Mouse (Mus musculus) forebrain, embryonic 10.5 days (tissue): Measurements from ENCODE around the gene Btg2. TPM values are rescaled to one million over a fixed set of nuclear protein-coding genes. Genes with fewer than 3 reads are reported as not detected.
A peak's percentile ranks its signal among the peaks of the same experiment; 100 is the strongest.

Experiments
- DNase-seq: peaks from one replicate; pipeline ENCODE4 v3.0.0-alpha.2; 2017; ENCODE audit warnings: low spot score; ENCODE audit errors: extremely low spot score
- H3K27ac ChIP-seq: fragments of 300-500 bp; sonication (generic); 2 replicates; pipeline ENCODE4 v1.5.1; 2016; ENCODE audit warnings: mild to moderate bottlenecking
- H3K27me3 ChIP-seq: fragments of 300-500 bp; sonication (generic); 2 replicates; pipeline ENCODE4 v1.6.1; 2016; ENCODE audit warnings: mild to moderate bottlenecking; ENCODE audit not compliant: poor library complexity, severe bottlenecking
- H3K36me3 ChIP-seq: fragments of 300-500 bp; sonication (generic); replicated peaks from 2 replicates; pipeline ENCODE4 v1.6.1; 2016; ENCODE audit warnings: mild to moderate bottlenecking, moderate library complexity
- H3K4me1 ChIP-seq: fragments of 300-500 bp; sonication (generic); 2 replicates; pipeline ENCODE4 v1.6.1; 2016
- H3K4me3 ChIP-seq: fragments of 300-500 bp; sonication (generic); 2 replicates; pipeline ENCODE4 v1.5.1; 2016; ENCODE audit warnings: mild to moderate bottlenecking, moderate library complexity
- H3K9me3 ChIP-seq: fragments of 300-500 bp; sonication (generic); 2 replicates; pipeline ENCODE4 v1.6.1; 2016; ENCODE audit warnings: mild to moderate bottlenecking, moderate library complexity
- WGBS: fragments of 180-500 bp; shearing (Covaris S2); methylation state at CpG from one replicate; pipeline ENCODE4 v1.1.7; 2016; 5-methylcytosine and 5-hydroxymethylcytosine counted together
- polyA plus RNA-seq: library from polyadenylated mRNA; unstranded; fragments of >200 nt; fragmentation: Nextera tagmentation; extraction: Ambion mirVana; gene quantifications from 2 replicates; pipeline ENCODE4 v1.2.1, GENCODE M21; 2016

Gene Btg2
- polyA plus RNA-seq, 1 experiment from 2014 or later, result 68.6 TPM

GRCm38 (mm10) chr1:134105764-134106430 lies 27.0 kb upstream of the Btg2 start:
- Histone ChIP-seq H3K4me1 (peaks cover 20% of the 10 kb centered on the region), H3K27me3 (no peaks in the 10 kb centered on the region), H3K4me3 (no peak overlapping the region), H3K9me3 (no peaks in the 10 kb centered on the region), H3K27ac (peak overlapping the region; percentile 59; the same call in 1 of the 2 replicates), H3K36me3 (no peaks in the 10 kb centered on the region)
- DNase-seq, result no peak
- WGBS, result 64% methylated on average over 3 of the region's 3 CpGs

- DNase-seq, result no peak
- WGBS, result 85% methylated on average over 11 of the region's 11 CpGs
- peak overlapping the region; percentile 59 for H3K27ac ChIP-seq
Measured at GRCm38 (mm10) chr1:134105043-134105763, 26.3 kb upstream of the Btg2 start.

GRCm38 (mm10) chr1:134103861-134104260 lies 24.9 kb upstream of the Btg2 start:
- H3K27ac ChIP-seq, result peak overlapping the region; percentile 62
- H3K27me3 ChIP-seq, result no peaks in the 10 kb centered on the region

More at GRCm38 (mm10) chr1:134105043-134105763, 26.3 kb upstream of the Btg2 start:
- H3K9me3 ChIP-seq, result no peaks in the 10 kb centered on the region
- H3K27me3 ChIP-seq, result no peaks in the 10 kb centered on the region
- H3K4me1 ChIP-seq, result peaks cover 24% of the 10 kb centered on the region
- H3K4me3 ChIP-seq, result no peak overlapping the region
- no peaks in the 10 kb centered on the region for H3K36me3 ChIP-seq

GRCm38 (mm10) chr1:134101593-134101992 lies 22.7 kb upstream of the Btg2 start:
- Histone ChIP-seq H3K27me3 (no peaks in the 10 kb centered on the region), H3K9me3 (no peaks in the 10 kb centered on the region), H3K36me3 (no peaks in the 10 kb centered on the region), H3K4me3 (no peak overlapping the region), H3K4me1 (peaks cover 57% of the 10 kb centered on the region), H3K27ac (no peak overlapping the region)
- WGBS, result 74% methylated on average over 3 of the region's 3 CpGs
- no peak for DNase-seq

More at GRCm38 (mm10) chr1:134103861-134104260, 24.9 kb upstream of the Btg2 start:
- H3K4me3 ChIP-seq, result no peak overlapping the region
- no peak for DNase-seq
- H3K9me3 ChIP-seq, result no peaks in the 10 kb centered on the region
- H3K4me1 ChIP-seq, result peaks cover 38% of the 10 kb centered on the region
- H3K36me3 ChIP-seq, result no peaks in the 10 kb centered on the region
- 82% methylated on average over 5 of the region's 5 CpGs for WGBS

- H3K27me3 ChIP-seq, result no peaks in the 10 kb centered on the region
- no peak overlapping the region for H3K4me3 ChIP-seq
- H3K9me3 ChIP-seq, result no peaks in the 10 kb centered on the region
- no peak for DNase-seq
- H3K27ac ChIP-seq, result 0 out of 2 replicates have a peak overlapping the region, but pooled peaks have one; percentile 4
- 85% methylated on average over 4 of the region's 4 CpGs for WGBS
- H3K4me1 ChIP-seq, result peaks cover 57% of the 10 kb centered on the region
- no peaks in the 10 kb centered on the region for H3K36me3 ChIP-seq
Measured at GRCm38 (mm10) chr1:134100928-134101327, 22.0 kb upstream of the Btg2 start.

- H3K27ac ChIP-seq, result 0 out of 2 replicates have a peak overlapping the region, but pooled peaks have one; percentile 48
- H3K4me3 ChIP-seq, result no peak overlapping the region
- WGBS, result 83% methylated on average over 5 of the region's 5 CpGs
- H3K27me3 ChIP-seq, result no peaks in the 10 kb centered on the region
- no peaks in the 10 kb centered on the region for H3K9me3 ChIP-seq
- no peak for DNase-seq
- peaks cover 58% of the 10 kb centered on the region for H3K4me1 ChIP-seq
- H3K36me3 ChIP-seq, result no peaks in the 10 kb centered on the region
Measured at GRCm38 (mm10) chr1:134100401-134100800, 21.5 kb upstream of the Btg2 start.

- Histone ChIP-seq H3K4me1 (peaks cover 65% of the 10 kb centered on the region), H3K4me3 (peak overlapping the region; percentile 58), H3K27ac (peak overlapping the region; percentile 87), H3K9me3 (no peaks in the 10 kb centered on the region), H3K36me3 (no peaks in the 10 kb centered on the region), H3K27me3 (no peaks in the 10 kb centered on the region; the same call in 1 of the 2 replicates)
- DNase-seq, result no peak
- 36% methylated on average over 12 of the region's 12 CpGs for WGBS
Measured at GRCm38 (mm10) chr1:134099516-134100235, 20.8 kb upstream of the Btg2 start.

- peak; percentile 74 for DNase-seq
- Histone ChIP-seq H3K36me3 (no peaks in the 10 kb centered on the region), H3K4me1 (peaks cover 70% of the 10 kb centered on the region)
Measured at GRCm38 (mm10) chr1:134098726-134099515, 20.0 kb upstream of the Btg2 start.

GRCm38 (mm10) chr1:134097956-134098725 lies 19.2 kb upstream of the Btg2 start:
- Histone ChIP-seq H3K4me3 (no peak overlapping the region; the same call in 1 of the 2 replicates), H3K4me1 (peaks cover 74% of the 10 kb centered on the region), H3K27ac (peak overlapping the region; percentile 87), H3K9me3 (no peaks in the 10 kb centered on the region), H3K36me3 (no peaks in the 10 kb centered on the region), H3K27me3 (peaks cover 13% of the 10 kb centered on the region)
- no peak for DNase-seq
- WGBS, result 82% methylated on average over 13 of the region's 13 CpGs

More at GRCm38 (mm10) chr1:134098726-134099515, 20.0 kb upstream of the Btg2 start:
- Histone ChIP-seq H3K4me3 (peak overlapping the region; percentile 58), H3K9me3 (no peaks in the 10 kb centered on the region), H3K27ac (peak overlapping the region; percentile 87), H3K27me3 (peaks cover 7% of the 10 kb centered on the region)
- WGBS, result 11% methylated on average over 17 of the region's 17 CpGs

- 90% methylated on average over 7 of the region's 7 CpGs for WGBS
- Histone ChIP-seq H3K9me3 (no peaks in the 10 kb centered on the region), H3K36me3 (no peaks in the 10 kb centered on the region), H3K4me1 (peaks cover 83% of the 10 kb centered on the region), H3K4me3 (no peak overlapping the region), H3K27me3 (peaks cover 14% of the 10 kb centered on the region), H3K27ac (peak overlapping the region; percentile 87; the same call in 1 of the 2 replicates)
- DNase-seq, result no peak
Measured at GRCm38 (mm10) chr1:134097080-134097855, 18.3 kb upstream of the Btg2 start.
